In genomic region chr9:46150116-46150515, GRCm38 (mm10) we compare ENCODE assay signal across 8 mouse cellular contexts.
DNase-seq lines count a peak whose midpoint lies in the region; ATAC-seq and TF ChIP-seq lines count a peak whose summit lies in the region.

No protein-coding gene starts in this region.

- WGBS in embryonic facial prominence, embryonic 15.5 days, result 52% methylated on average over 7 of the region's 7 CpGs
- 62% methylated on average over 7 of the region's 7 CpGs for WGBS in intestine, embryonic 16.5 days

- no peak overlapping the region; the same call in 1 of the 2 replicates for H3K4me3 ChIP-seq in gastrocnemius, adult 2 months
- no peak overlapping the region for H3K4me3 ChIP-seq in embryonic facial prominence, embryonic 15.5 days (replicated peaks)
- H3K4me3 ChIP-seq in intestine, embryonic 16.5 days (ENCODE audit: low read length), result no peak overlapping the region
- peak overlapping the region; percentile 72 for H3K4me3 ChIP-seq in megakaryocyte, embryonic 14.5 days (replicated peaks)

- no peak overlapping the region for H3K9ac ChIP-seq in embryonic facial prominence, embryonic 15.5 days
- H3K9ac ChIP-seq in intestine, embryonic 16.5 days (ENCODE audit: low read depth, low read length), result no peak overlapping the region

- H3K27me3 ChIP-seq in embryonic facial prominence, embryonic 15.5 days, result no peaks in the 10 kb centered on the region
- no peaks in the 10 kb centered on the region for H3K27me3 ChIP-seq in intestine, embryonic 16.5 days (replicated peaks; ENCODE audit: control insufficient read depth, insufficient read depth, low read length)
- H3K27me3 ChIP-seq in megakaryocyte, embryonic 14.5 days (replicated peaks), result no peaks in the 10 kb centered on the region

- H3K4me1 ChIP-seq in embryonic facial prominence, embryonic 15.5 days, result peaks cover 34% of the 10 kb centered on the region
- peaks cover 30% of the 10 kb centered on the region for H3K4me1 ChIP-seq in intestine, embryonic 16.5 days (ENCODE audit: control insufficient read depth, insufficient read depth, low read length)
- peaks cover 90% of the 10 kb centered on the region for H3K4me1 ChIP-seq in megakaryocyte, embryonic 14.5 days

- intact Hi-C loops in gastrocnemius, adult 2 months (cut with DNase I), result no loop called here

- H3K27ac ChIP-seq in gastrocnemius, adult 2 months, result peak overlapping the region; percentile 72
- 0 out of 2 replicates have a peak overlapping the region, but pooled peaks have one; percentile 63 for H3K27ac ChIP-seq in embryonic facial prominence, embryonic 15.5 days (replicated peaks)
- peak overlapping the region; percentile 69; the same call in 1 of the 2 replicates for H3K27ac ChIP-seq in intestine, embryonic 16.5 days (ENCODE audit: low read length)

- H3K4me2 ChIP-seq in embryonic facial prominence, embryonic 15.5 days (replicated peaks), result no peak overlapping the region
- no peak overlapping the region for H3K4me2 ChIP-seq in intestine, embryonic 16.5 days (ENCODE audit: low read depth, low read length)

- no peak for TF ChIP-seq CTCF in gastrocnemius, adult 2 months (IDR thresholded peaks at IDR 0.05)

- no peak for DNase-seq in gastrocnemius, adult 2 months
- DNase-seq in gastrocnemius, postnatal 4 days (ENCODE audit: low spot score in 2 of 2), result no peak
- DNase-seq in neural tube, embryonic 10.5 days (ENCODE audit: extremely low spot score, low spot score), result no peak
- no peak for DNase-seq in embryo, embryonic 9.5 days (ENCODE audit: extremely low spot score)
- no peak for DNase-seq in ovary, postnatal 14 days (ENCODE audit: low spot score)

- no peaks in the 10 kb centered on the region for H3K9me3 ChIP-seq in embryonic facial prominence, embryonic 15.5 days (replicated peaks)
- H3K9me3 ChIP-seq in intestine, embryonic 16.5 days (ENCODE audit: control insufficient read depth, low read length), result no peaks in the 10 kb centered on the region
- H3K9me3 ChIP-seq in megakaryocyte, embryonic 14.5 days, result no peaks in the 10 kb centered on the region

- ATAC-seq in embryonic facial prominence, embryonic 15.5 days (ENCODE audit: insufficient number of reproducible peaks, low FRiP score, low TSS enrichment, low read depth), result no peak
- peak; percentile 32; the same call in 1 of the 2 replicates for ATAC-seq in intestine, embryonic 16.5 days

- no peaks in the 10 kb centered on the region for H3K36me3 ChIP-seq in embryonic facial prominence, embryonic 15.5 days
- no peaks in the 10 kb centered on the region for H3K36me3 ChIP-seq in intestine, embryonic 16.5 days (ENCODE audit: control insufficient read depth, insufficient read depth, low read length)
- peaks cover 55% of the 10 kb centered on the region for H3K36me3 ChIP-seq in megakaryocyte, embryonic 14.5 days (replicated peaks; ENCODE audit: low read length)
